Mouse (Mus musculus) fibroblast of lung, adult 2 months (primary cell): ENCODE measurements around the gene Olfr1426.
"Not testable (repeated sequence)": the region's sequence is repeated elsewhere in the genome, so short reads cannot be mapped to it uniquely, and the experiment has no call there.

ENCODE experiments used
- DNase-seq: peaks from one replicate; pipeline ENCODE4 v3.0.0-alpha.2; 2011; ENCODE audit warnings: low read depth

The Olfr1426 gene

DNA sequence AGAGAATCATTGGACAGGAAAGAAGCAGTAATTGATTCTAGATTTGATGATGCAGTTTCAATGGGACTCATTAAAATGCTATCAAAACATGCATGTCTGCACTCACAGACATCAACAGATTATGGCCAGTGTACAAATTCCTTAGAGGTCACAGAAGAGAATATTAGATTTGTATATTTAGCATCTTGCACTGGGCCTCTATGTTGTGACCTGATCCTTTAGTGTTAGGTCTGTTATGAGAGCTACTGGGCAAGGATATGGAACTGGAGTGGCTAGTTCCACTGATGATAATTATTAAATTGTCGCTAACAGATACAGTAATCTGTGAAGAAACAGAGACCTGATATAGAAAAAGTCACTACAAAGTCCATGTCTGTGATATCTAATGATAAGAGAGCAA lies at the start of gene Olfr1426:
TSS of gene Olfr1426 (minus strand) at position 101 of the 400 bp plus-strand sequence.
- no peak for DNase-seq

DNA sequence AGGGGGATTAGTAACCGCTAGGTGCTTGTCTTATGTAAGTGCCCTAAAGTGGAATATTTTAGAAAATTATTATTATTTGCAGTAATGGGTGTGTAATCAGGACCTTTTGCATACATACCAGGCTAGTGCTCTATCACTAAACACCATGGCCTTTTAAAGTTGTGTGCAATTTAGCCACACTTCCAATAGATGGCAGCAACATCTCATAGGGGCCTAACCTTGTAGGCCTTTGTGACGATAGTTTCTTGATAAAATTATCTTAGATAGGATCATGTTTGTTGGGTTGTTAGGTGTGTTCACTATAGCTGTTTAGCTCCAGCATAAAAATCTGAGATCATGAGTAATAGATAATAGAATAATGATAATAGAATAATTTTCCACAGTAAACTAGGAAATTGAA lies 42.5 kb upstream of the Olfr1426 start:
- peak; percentile 2 for DNase-seq

DNA sequence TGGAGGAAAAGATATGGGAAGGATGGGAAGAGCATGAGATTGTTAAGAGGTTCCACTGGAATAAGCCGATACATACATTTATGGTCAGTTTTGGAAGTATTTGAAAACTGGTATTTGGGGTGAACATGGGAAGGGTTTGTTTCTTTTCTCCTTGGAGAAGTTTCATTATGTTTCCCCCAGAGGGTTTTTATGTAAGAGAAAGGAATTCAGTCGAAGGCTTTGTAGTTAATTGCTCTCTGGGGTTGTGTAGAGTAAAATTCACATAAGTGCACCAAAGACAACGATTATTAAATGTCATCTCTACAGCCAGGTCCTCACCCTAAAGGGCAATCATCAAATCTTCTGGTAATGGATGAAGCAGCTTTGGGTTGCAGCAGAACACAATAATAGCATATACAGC lies 31.3 kb upstream of the Olfr1426 start, which contains the start of gene Olfr76:
TSS of gene Olfr76 (minus strand) at position 101 of the 400 bp plus-strand sequence.
- DNase-seq = no peak

DNA sequence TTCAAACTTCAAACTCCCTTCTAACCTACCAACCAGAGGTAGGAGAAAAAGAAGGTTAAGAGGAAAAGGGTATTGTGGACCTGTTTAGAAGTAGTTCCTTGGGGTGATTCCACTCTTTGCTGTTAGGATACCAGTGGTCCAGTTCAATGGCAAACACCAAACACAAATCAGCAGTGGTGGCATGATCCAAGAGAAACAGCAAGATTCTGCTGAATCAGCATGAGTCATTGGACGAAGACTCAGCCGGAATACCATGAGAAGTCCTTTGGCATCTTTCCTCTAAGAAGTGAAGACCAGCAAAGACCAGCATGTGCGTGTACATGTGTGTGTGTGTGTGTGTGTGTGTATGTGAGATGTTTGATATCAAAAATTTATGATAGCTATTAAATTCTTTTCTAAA lies 24.7 kb upstream of the Olfr1426 start:
- DNase-seq = no peak

DNA sequence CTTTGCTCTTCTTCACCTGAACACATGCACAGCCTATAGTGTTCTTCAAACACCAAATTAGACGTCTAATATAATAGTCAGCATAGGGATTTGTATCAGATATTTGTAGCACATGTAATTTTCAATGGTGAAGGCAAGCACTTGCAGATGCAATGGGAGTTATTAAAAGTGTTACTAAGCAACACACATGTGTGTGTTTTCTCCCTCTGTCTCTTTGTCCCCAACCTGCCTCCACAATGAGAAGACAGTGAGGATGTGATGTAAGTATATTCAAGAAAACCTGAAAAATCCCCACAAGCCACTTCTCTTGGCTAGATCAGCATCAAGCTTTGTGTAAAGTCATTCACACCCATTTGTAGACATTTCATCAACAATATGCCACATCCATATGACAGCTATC lies 24.0 kb upstream of the Olfr1426 start, which contains the start of gene Olfr1428:
TSS of gene Olfr1428 (minus strand) at position 101 of the 400 bp plus-strand sequence.
- DNase-seq = no peak

GRCm38 (mm10) chr19:12113807-12114206 lies 22.0 kb upstream of the Olfr1426 start:
- DNase-seq = no peak

GRCm38 (mm10) chr19:12104541-12104940 lies 12.7 kb upstream of the Olfr1426 start:
- no peak for DNase-seq

GRCm38 (mm10) chr19:12103234-12103633 lies 11.4 kb upstream of the Olfr1426 start, which contains the start of gene Olfr1427:
Olfr1427 (minus strand) TSS chr19:12103334.
- DNase-seq = no peak

DNA sequence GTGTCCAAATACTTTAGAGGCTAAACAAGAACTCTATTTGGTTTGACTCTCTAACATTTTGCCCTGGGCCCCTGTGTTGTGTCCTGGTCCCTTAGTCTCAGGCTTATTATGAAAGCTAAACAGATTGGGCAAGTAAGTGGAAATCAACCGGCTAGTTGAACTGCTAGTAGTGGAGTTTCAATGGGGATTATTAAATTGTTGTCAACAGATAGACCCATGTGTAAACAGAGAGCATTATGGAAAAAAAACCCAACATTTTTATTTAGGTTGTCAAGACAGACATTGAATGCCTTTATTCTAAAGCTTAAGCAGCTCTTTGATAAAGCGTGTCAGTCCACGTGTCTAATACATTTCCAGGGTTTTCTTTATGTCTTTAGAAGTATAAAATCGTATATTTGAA lies 14.2 kb downstream of the Olfr1426 start, which contains the start of gene Olfr1425:
TSS of gene Olfr1425 (minus strand) at position 101 of the 400 bp plus-strand sequence.
- DNase-seq = not testable (repeated sequence)

DNA sequence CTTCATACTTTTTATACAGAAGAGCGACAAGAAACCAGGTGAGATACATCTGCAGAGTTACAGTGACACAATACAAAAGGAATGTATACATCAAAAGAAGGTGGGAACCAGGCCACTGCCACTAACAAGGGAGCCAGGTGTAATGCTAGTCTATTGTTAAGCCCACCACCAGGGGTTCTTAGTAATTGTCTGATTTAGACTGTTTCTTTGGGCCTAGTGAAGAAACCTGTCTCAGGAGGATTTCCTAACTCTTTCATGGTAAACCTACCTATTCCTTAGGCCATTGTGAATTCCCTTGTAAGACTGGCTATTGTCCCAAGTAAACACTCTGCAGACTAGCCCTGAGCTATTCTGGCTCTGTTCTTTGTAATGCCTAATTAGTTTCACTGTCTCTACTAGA lies 22.3 kb downstream of the Olfr1426 start:
- not testable (repeated sequence) for DNase-seq

DNA sequence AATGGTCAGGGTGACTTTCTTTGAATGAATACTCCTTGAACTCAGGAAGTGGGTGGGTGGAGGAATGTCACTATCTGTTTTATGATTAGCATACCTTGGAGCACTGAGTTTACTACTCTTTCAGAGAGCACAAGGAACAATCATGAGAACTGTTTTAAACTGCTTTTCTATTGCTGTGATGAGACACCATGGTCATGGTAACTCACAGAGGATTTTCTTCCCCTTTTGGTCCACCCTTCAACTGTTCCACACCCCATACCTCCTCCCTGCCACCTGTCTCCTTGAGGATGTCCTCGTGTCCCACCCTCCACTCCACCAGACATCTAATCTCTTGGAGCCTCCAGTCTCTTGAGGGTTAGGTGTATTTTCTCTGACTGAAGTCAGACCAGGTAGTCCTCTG lies 24.0 kb downstream of the Olfr1426 start:
- not testable (repeated sequence) for DNase-seq

DNA sequence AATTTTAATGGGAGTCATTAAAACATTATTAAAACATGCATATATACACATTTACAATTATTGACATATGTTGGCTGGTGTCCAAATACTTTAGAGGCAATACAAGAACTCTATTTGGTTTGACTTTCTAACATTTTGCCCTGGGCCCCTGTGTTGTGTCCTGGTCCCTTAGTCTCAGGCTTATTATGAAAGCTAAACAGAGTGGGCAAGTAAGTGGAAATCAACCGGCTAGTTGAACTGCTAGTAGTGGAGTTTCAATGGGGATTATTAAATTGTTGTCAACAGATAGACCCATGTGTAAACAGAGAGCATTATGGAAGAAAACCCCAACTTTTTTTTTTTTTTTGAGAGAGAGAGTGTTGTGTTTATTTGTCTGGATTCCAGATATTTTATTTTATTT lies 29.2 kb downstream of the Olfr1426 start, which contains the start of gene Olfr1424:
TSS of gene Olfr1424 (minus strand) at position 101 of the 400 bp plus-strand sequence.
- not testable (repeated sequence) for DNase-seq

- no peak for DNase-seq
Observed at GRCm38 (mm10) chr19:12043163-12043562, 48.6 kb downstream of the Olfr1426 start.

DNA sequence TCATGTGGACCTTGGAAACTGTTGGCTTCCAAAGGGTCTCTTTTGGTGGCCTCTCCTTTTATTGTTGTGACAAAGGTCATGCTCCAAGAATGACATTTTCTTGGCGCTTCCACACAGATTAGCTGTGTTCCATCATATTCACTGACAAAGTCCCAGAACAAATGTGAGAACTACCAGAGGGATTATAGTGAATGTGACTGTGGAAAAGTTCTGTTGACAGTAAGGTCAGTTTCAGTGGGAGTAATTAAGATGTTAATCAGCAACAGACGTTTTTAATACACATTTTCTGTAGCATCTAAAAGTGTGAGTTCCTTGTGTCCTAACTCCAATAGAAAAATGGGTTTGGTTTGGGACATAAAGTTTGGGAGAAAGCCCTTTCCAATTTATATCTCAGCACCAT lies 50.6 kb downstream of the Olfr1426 start, which contains the start of gene Olfr1423:
TSS of gene Olfr1423 (minus strand) at position 101 of the 400 bp plus-strand sequence.
- DNase-seq = no peak

- no peak for DNase-seq
Observed at GRCm38 (mm10) chr19:12037727-12038126, 54.1 kb downstream of the Olfr1426 start.
